Mouse (Mus musculus): ENCODE results near the gene Ptp4a2. TPM values are rescaled to one million over a fixed set of nuclear protein-coding genes. Genes with fewer than 3 reads are reported as not detected.

Ptp4a2 gene
- polyA plus RNA-seq, 1 experiment = 407 TPM

- Histone ChIP-seq H3K9ac (ENCODE audit: low read depth, poor library complexity, severe bottlenecking) (no peak overlapping the region), H3K36me3 (ENCODE audit: control insufficient read depth, insufficient read depth, low read length, poor library complexity, severe bottlenecking) (peaks cover 32% of the 10 kb centered on the region), H3K27me3 (ENCODE audit: control insufficient read depth, insufficient read depth, low read length, poor library complexity, severe bottlenecking) (no peaks in the 10 kb centered on the region), H3K9me3 (replicated peaks; ENCODE audit: control insufficient read depth, insufficient read depth, low read length, poor library complexity, severe bottlenecking) (no peaks in the 10 kb centered on the region), H3K27ac (ENCODE audit: insufficient read depth, low read length) (no peak overlapping the region), H3K4me3 (ENCODE audit: low read depth, low read length) (no peak overlapping the region), H3K4me1 (ENCODE audit: control insufficient read depth, insufficient read depth, low read length) (no peaks in the 10 kb centered on the region)
- TF ChIP-seq POLR2A (IDR thresholded peaks at IDR 0.05; ENCODE audit: insufficient read depth, low read length) (no peak), CTCF (IDR thresholded peaks at IDR 0.05; ENCODE audit: low read depth, low read length) (no peak), EP300 (IDR thresholded peaks at IDR 0.05; ENCODE audit: insufficient read depth, low read depth, low read length) (no peak)
These were observed 39.5 kb downstream of the Ptp4a2 start for GRCm38 (mm10) chr4:129850491-129850890.

DNA sequence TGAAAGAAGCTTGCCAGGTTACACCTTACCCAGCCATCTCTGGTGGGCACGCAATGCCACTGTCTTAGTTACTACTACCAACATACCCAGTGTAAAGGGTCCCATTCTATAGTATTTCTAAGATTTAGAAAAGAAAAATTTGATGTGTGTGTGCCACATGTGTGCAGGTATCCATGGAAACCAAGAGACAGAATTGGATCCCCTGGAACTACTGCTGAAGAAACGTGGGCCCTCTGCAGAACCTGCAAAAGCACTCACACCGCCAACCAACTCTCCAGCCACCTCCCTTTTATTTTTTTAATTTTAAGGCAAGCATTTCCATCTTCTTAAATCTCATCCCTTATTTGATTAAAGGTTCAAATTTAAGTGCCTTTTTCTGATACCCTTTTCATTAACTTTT, 40.8 kb downstream of the Ptp4a2 start:
- Histone ChIP-seq H3K27ac (ENCODE audit: insufficient read depth, low read length) (no peak overlapping the region), H3K36me3 (ENCODE audit: control insufficient read depth, insufficient read depth, low read length, poor library complexity, severe bottlenecking) (peaks cover 19% of the 10 kb centered on the region), H3K4me3 (ENCODE audit: low read depth, low read length) (no peak overlapping the region), H3K27me3 (ENCODE audit: control insufficient read depth, insufficient read depth, low read length, poor library complexity, severe bottlenecking) (no peaks in the 10 kb centered on the region), H3K4me1 (ENCODE audit: control insufficient read depth, insufficient read depth, low read length) (no peaks in the 10 kb centered on the region), H3K9ac (ENCODE audit: low read depth, poor library complexity, severe bottlenecking) (no peak overlapping the region), H3K9me3 (replicated peaks; ENCODE audit: control insufficient read depth, insufficient read depth, low read length, poor library complexity, severe bottlenecking) (no peaks in the 10 kb centered on the region)
- TF ChIP-seq EP300 (IDR thresholded peaks at IDR 0.05; ENCODE audit: insufficient read depth, low read depth, low read length) (no peak), CTCF (IDR thresholded peaks at IDR 0.05; ENCODE audit: low read depth, low read length) (no peak), POLR2A (IDR thresholded peaks at IDR 0.05; ENCODE audit: insufficient read depth, low read length) (no peak)

GRCm38 (mm10) chr4:129853053-129853452, 42.0 kb downstream of the Ptp4a2 start:
- Histone ChIP-seq H3K9me3 (replicated peaks; ENCODE audit: control insufficient read depth, insufficient read depth, low read length, poor library complexity, severe bottlenecking) (no peaks in the 10 kb centered on the region), H3K4me3 (ENCODE audit: low read depth, low read length) (no peak overlapping the region), H3K27me3 (ENCODE audit: control insufficient read depth, insufficient read depth, low read length, poor library complexity, severe bottlenecking) (no peaks in the 10 kb centered on the region), H3K4me1 (ENCODE audit: control insufficient read depth, insufficient read depth, low read length) (no peaks in the 10 kb centered on the region), H3K36me3 (ENCODE audit: control insufficient read depth, insufficient read depth, low read length, poor library complexity, severe bottlenecking) (peaks cover 9% of the 10 kb centered on the region), H3K27ac (ENCODE audit: insufficient read depth, low read length) (no peak overlapping the region), H3K9ac (ENCODE audit: low read depth, poor library complexity, severe bottlenecking) (no peak overlapping the region)
- no peak for TF ChIP-seq EP300 (IDR thresholded peaks at IDR 0.05; ENCODE audit: insufficient read depth, low read depth, low read length)
- TF ChIP-seq CTCF (IDR thresholded peaks at IDR 0.05; ENCODE audit: low read depth, low read length) = no peak

GRCm38 (mm10) chr4:129853996-129854395, 43.0 kb downstream of the Ptp4a2 start:
- Histone ChIP-seq H3K9me3 (replicated peaks; ENCODE audit: control insufficient read depth, insufficient read depth, low read length, poor library complexity, severe bottlenecking) (no peaks in the 10 kb centered on the region), H3K27ac (ENCODE audit: insufficient read depth, low read length) (no peak overlapping the region), H3K9ac (ENCODE audit: low read depth, poor library complexity, severe bottlenecking) (no peak overlapping the region), H3K4me3 (ENCODE audit: low read depth, low read length) (no peak overlapping the region), H3K27me3 (ENCODE audit: control insufficient read depth, insufficient read depth, low read length, poor library complexity, severe bottlenecking) (no peaks in the 10 kb centered on the region), H3K4me1 (ENCODE audit: control insufficient read depth, insufficient read depth, low read length) (no peaks in the 10 kb centered on the region), H3K36me3 (ENCODE audit: control insufficient read depth, insufficient read depth, low read length, poor library complexity, severe bottlenecking) (0 out of 2 replicates have a peak, but pooled peaks cover 3% of the 10 kb centered on the region)
- no peak for TF ChIP-seq CTCF (IDR thresholded peaks at IDR 0.05; ENCODE audit: low read depth, low read length)
- no peak for TF ChIP-seq EP300 (IDR thresholded peaks at IDR 0.05; ENCODE audit: insufficient read depth, low read depth, low read length)
- TF ChIP-seq POLR2A (IDR thresholded peaks at IDR 0.05; ENCODE audit: insufficient read depth, low read length) = no peak

DNA sequence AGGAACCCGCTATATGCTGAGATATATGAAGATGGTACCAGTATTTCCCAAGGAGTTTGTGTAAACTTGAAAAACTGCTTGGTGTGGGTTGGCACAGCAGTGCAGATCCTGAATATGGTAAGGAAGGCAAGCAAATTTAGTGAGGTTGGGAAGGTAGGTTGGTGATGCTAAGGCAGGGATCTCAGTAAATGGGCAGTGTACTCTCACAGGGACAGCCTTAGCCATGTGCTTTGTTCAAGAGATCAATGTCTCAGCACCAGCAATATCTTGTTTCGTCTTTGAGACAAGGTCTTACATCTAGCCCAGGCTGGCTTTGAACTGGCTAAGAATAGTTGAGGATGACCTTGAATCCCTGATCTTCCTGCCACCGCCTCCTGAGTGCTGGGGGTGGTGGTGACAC, 43.6 kb downstream of the Ptp4a2 start:
- Histone ChIP-seq H3K36me3 (ENCODE audit: control insufficient read depth, insufficient read depth, low read length, poor library complexity, severe bottlenecking) (no peaks in the 10 kb centered on the region), H3K4me3 (ENCODE audit: low read depth, low read length) (no peak overlapping the region), H3K9ac (ENCODE audit: low read depth, poor library complexity, severe bottlenecking) (no peak overlapping the region), H3K9me3 (replicated peaks; ENCODE audit: control insufficient read depth, insufficient read depth, low read length, poor library complexity, severe bottlenecking) (no peaks in the 10 kb centered on the region), H3K27me3 (ENCODE audit: control insufficient read depth, insufficient read depth, low read length, poor library complexity, severe bottlenecking) (no peaks in the 10 kb centered on the region), H3K4me1 (ENCODE audit: control insufficient read depth, insufficient read depth, low read length) (no peaks in the 10 kb centered on the region), H3K27ac (ENCODE audit: insufficient read depth, low read length) (no peak overlapping the region)
- TF ChIP-seq POLR2A (IDR thresholded peaks at IDR 0.05; ENCODE audit: insufficient read depth, low read length) (no peak), EP300 (IDR thresholded peaks at IDR 0.05; ENCODE audit: insufficient read depth, low read depth, low read length) (no peak), CTCF (IDR thresholded peaks at IDR 0.05; ENCODE audit: low read depth, low read length) (no peak)

- no peaks in the 10 kb centered on the region for H3K36me3 ChIP-seq (ENCODE audit: control insufficient read depth, insufficient read depth, low read length, poor library complexity, severe bottlenecking)
- TF ChIP-seq CTCF (IDR thresholded peaks at IDR 0.05; ENCODE audit: low read depth, low read length) = no peak
- no peak for TF ChIP-seq POLR2A (IDR thresholded peaks at IDR 0.05; ENCODE audit: insufficient read depth, low read length)
- no peak for TF ChIP-seq EP300 (IDR thresholded peaks at IDR 0.05; ENCODE audit: insufficient read depth, low read depth, low read length)
These were observed 44.3 kb downstream of the Ptp4a2 start for GRCm38 (mm10) chr4:129855051-129855970.

More at GRCm38 (mm10) chr4:129855051-129855970, 44.3 kb downstream of the Ptp4a2 start:
- Histone ChIP-seq H3K27me3 (ENCODE audit: control insufficient read depth, insufficient read depth, low read length, poor library complexity, severe bottlenecking) (no peaks in the 10 kb centered on the region), H3K9ac (ENCODE audit: low read depth, poor library complexity, severe bottlenecking) (no peak overlapping the region), H3K4me3 (ENCODE audit: low read depth, low read length) (no peak overlapping the region), H3K9me3 (replicated peaks; ENCODE audit: control insufficient read depth, insufficient read depth, low read length, poor library complexity, severe bottlenecking) (no peaks in the 10 kb centered on the region), H3K4me1 (ENCODE audit: control insufficient read depth, insufficient read depth, low read length) (no peaks in the 10 kb centered on the region), H3K27ac (ENCODE audit: insufficient read depth, low read length) (no peak overlapping the region)

Measured in ES-Bruce4 (cell line).